Comparison of ENCODE assay signal across 8 mouse cellular contexts in the genomic region with DNA sequence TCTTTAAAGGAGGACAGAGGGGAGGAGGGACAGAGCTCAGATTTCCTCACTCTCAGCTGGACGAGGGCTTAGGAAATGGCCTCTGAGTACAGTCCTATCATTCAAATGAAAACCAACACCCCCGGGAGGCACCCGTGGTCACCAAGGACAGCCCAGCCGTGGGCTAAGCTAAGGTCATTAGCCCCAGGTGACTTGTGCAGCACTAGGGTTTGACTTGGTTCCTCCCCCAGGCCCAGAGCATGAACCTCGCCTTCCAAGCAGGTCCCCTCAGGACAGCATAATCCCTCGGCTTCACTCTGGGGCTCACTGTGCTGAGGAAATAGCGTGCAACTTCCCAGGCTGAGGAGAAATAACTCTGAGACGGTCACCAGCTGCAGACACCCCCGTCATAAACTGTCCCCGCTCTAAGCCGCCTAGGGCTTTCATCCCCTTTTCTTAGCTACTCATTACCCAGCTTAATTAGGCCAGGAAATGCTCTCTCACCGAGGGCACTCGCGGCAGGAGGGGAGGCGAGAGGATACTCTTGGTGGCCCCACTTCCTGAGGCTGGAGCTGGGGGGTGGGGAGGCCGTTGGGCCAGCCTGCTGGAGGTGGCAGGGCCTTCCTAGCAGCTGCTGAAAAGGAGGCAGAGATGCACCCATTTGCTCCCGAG.
DNase-seq lines count a peak whose midpoint lies in the region; ATAC-seq and TF ChIP-seq lines count a peak whose summit lies in the region.

No protein-coding gene starts in this region.

- no peak overlapping the region for H3K27ac ChIP-seq in testis, adult 2 months (ENCODE audit: control insufficient read depth, insufficient read depth, low read depth, low read length)
- H3K27ac ChIP-seq in heart, embryonic 12.5 days (ENCODE audit: poor library complexity, severe bottlenecking) = no peak overlapping the region
- H3K27ac ChIP-seq in kidney, postnatal 0 days = peak overlapping the region; percentile 55; the same call in 1 of the 2 replicates
- no peak overlapping the region for H3K27ac ChIP-seq in midbrain, postnatal 0 days (ENCODE audit: low read depth, low read length)

- H3K4me1 ChIP-seq in testis, adult 2 months (ENCODE audit: control insufficient read depth, insufficient read depth, low read length) = peaks cover 11% of the 10 kb centered on the region
- peaks cover 19% of the 10 kb centered on the region for H3K4me1 ChIP-seq in heart, embryonic 12.5 days (replicated peaks)
- H3K4me1 ChIP-seq in kidney, postnatal 0 days (replicated peaks; ENCODE audit: insufficient read depth, low read length) = peaks cover 6% of the 10 kb centered on the region; the same call in 1 of the 2 replicates
- H3K4me1 ChIP-seq in midbrain, postnatal 0 days (ENCODE audit: insufficient read depth, low read length) = no peaks in the 10 kb centered on the region

- H3K4me2 ChIP-seq in heart, embryonic 12.5 days = peak overlapping the region; percentile 45
- peak overlapping the region; percentile 21 for H3K4me2 ChIP-seq in kidney, postnatal 0 days (ENCODE audit: low read length)
- no peak overlapping the region for H3K4me2 ChIP-seq in midbrain, postnatal 0 days (ENCODE audit: low read depth, low read length, poor library complexity, severe bottlenecking)

- peak overlapping the region; percentile 8; the same call in 1 of the 2 replicates for H3K4me3 ChIP-seq in testis, adult 2 months (ENCODE audit: control insufficient read depth, low read depth, low read length)
- peak overlapping the region; percentile 11; the same call in 1 of the 2 replicates for H3K4me3 ChIP-seq in heart, embryonic 12.5 days
- no peak overlapping the region for H3K4me3 ChIP-seq in kidney, postnatal 0 days (replicated peaks; ENCODE audit: low read depth, low read length)
- no peak overlapping the region for H3K4me3 ChIP-seq in midbrain, postnatal 0 days (ENCODE audit: low read depth, low read length)

- no peaks in the 10 kb centered on the region for H3K27me3 ChIP-seq in testis, adult 2 months (ENCODE audit: control insufficient read depth, insufficient read depth, low read length)
- no peaks in the 10 kb centered on the region for H3K27me3 ChIP-seq in heart, embryonic 12.5 days (replicated peaks)
- H3K27me3 ChIP-seq in kidney, postnatal 0 days (ENCODE audit: insufficient read depth, low read length) = no peaks in the 10 kb centered on the region
- H3K27me3 ChIP-seq in midbrain, postnatal 0 days (ENCODE audit: insufficient read depth, low read length) = no peaks in the 10 kb centered on the region

- H3K9ac ChIP-seq in heart, embryonic 12.5 days = no peak overlapping the region
- 0 out of 2 replicates have a peak overlapping the region, but pooled peaks have one; percentile 10 for H3K9ac ChIP-seq in kidney, postnatal 0 days (ENCODE audit: low read depth, low read length)
- H3K9ac ChIP-seq in midbrain, postnatal 0 days (replicated peaks; ENCODE audit: low read length, poor library complexity, severe bottlenecking) = no peak overlapping the region

- ATAC-seq in heart, embryonic 12.5 days (ENCODE audit: insufficient number of reproducible peaks, low FRiP score) = no peak
- peak; percentile 75 for ATAC-seq in kidney, postnatal 0 days (replicated peaks; ENCODE audit: low FRiP score, low read depth)
- no peak for ATAC-seq in midbrain, postnatal 0 days (ENCODE audit: low FRiP score)
- no peak for ATAC-seq in inflammation-experienced regulatory T-cells, adult 6 months

- no peak for TF ChIP-seq CTCF in testis, adult 2 months (IDR thresholded peaks at IDR 0.05; ENCODE audit: control insufficient read depth, insufficient read depth, insufficient replicate concordance, low read depth, low read length)
- no peak for TF ChIP-seq CTCF in kidney, postnatal 0 days (IDR thresholded peaks at IDR 0.05; ENCODE audit: low read depth)
- no peak for TF ChIP-seq CTCF in midbrain, postnatal 0 days (IDR thresholded peaks at IDR 0.05)

- DNase-seq in adrenal gland, postnatal 14 days = peak; percentile 74
- no peak for DNase-seq in adrenal gland, adult 8-10 months
- no peak for DNase-seq in testis, postnatal 10 days (ENCODE audit: low spot score)
- DNase-seq in kidney, postnatal 0 days (ENCODE audit: low spot score) = peak; percentile 73
- peak; percentile 27 for DNase-seq in midbrain, postnatal 0 days (ENCODE audit: low spot score)

- no peaks in the 10 kb centered on the region for H3K36me3 ChIP-seq in testis, adult 2 months (ENCODE audit: control insufficient read depth, insufficient read depth, low read length)
- H3K36me3 ChIP-seq in heart, embryonic 12.5 days = no peaks in the 10 kb centered on the region
- H3K36me3 ChIP-seq in kidney, postnatal 0 days (ENCODE audit: insufficient read depth, low read length) = no peaks in the 10 kb centered on the region
- no peaks in the 10 kb centered on the region for H3K36me3 ChIP-seq in midbrain, postnatal 0 days (ENCODE audit: insufficient read depth, low read length)

- whole genome bisulfite sequencing in heart, embryonic 12.5 days = 7% methylated on average over 17 of the region's 17 CpGs
- 2% methylated on average over 17 of the region's 17 CpGs for WGBS in kidney, postnatal 0 days
- 9% methylated on average over 16 of the region's 17 CpGs for WGBS in midbrain, postnatal 0 days

- no peaks in the 10 kb centered on the region for H3K9me3 ChIP-seq in heart, embryonic 12.5 days (replicated peaks)
- H3K9me3 ChIP-seq in kidney, postnatal 0 days (replicated peaks; ENCODE audit: low read length) = no peaks in the 10 kb centered on the region
- no peaks in the 10 kb centered on the region for H3K9me3 ChIP-seq in midbrain, postnatal 0 days (ENCODE audit: low read length)

- no peak for TF ChIP-seq POLR2A in testis, adult 2 months (IDR thresholded peaks at IDR 0.05; ENCODE audit: control insufficient read depth, low read depth, low read length)

Comparison
In these comparisons a context has a peak if more than half of its experiments do, and no peak if none do; other contexts are left out.
1. DNase-seq: peak in adrenal gland, postnatal 14 days (single experiment), kidney, postnatal 0 days (single experiment) and midbrain, postnatal 0 days (single experiment); none in adrenal gland, adult 8-10 months (single experiment) and testis, postnatal 10 days (single experiment).
2. H3K4me3 ChIP-seq: peak in testis, adult 2 months (single experiment) and heart, embryonic 12.5 days (single experiment); none in kidney, postnatal 0 days (single experiment) and midbrain, postnatal 0 days (single experiment).